Mouse (Mus musculus) cerebellum, adult 2 months (tissue): ENCODE results near the gene Trim44.

Experiments
- CTCF ChIP-seq: fragments of 200-500 bp; IDR thresholded peaks from 2 replicates; pipeline ENCODE4 v1.5.1; 2011; ENCODE audit warnings: low read depth, mild to moderate bottlenecking, control low read depth, low read length, moderate library complexity, borderline replicate concordance; ENCODE audit not compliant: insufficient read depth
- POLR2A ChIP-seq: fragments of 200-500 bp; IDR thresholded peaks from 2 replicates; pipeline ENCODE4 v1.6.1; 2011; ENCODE audit warnings: low read length, control low read depth, borderline replicate concordance; ENCODE audit not compliant: insufficient read depth

DNA sequence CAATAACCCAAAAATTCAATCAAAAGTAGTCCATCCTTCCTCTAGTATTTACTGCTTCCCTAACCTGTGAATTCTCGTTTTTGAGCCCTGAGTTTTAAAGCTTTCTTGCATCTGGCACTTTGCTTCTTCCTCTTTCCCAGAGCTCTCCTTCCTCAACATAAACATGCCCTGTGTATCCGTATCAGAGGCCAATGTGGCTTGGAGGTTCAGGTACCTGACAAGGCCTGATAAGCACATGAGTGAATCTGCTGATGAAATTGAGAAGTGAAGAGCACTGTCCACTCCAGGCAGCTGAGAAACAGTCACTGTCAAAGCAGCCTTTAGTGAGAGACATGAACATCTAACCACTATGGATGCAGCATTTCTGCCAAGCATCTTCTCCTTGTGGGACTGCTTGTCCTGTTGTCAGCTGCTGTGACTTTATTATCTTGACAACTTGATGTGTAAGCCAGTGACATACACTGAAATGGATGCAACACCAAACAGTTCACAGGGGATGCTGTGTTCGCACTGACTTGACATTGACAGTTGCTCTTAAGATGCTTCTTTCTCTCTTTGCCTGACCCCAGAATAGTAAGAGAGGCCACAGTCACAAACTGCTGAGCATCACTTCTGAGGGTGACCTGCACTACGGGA lies 42.9 kb downstream of the Trim44 start:
- TF ChIP-seq CTCF, result no peak
- no peak for TF ChIP-seq POLR2A
